29 mouse cellular contexts compared by ENCODE assay signal in the genomic region with DNA sequence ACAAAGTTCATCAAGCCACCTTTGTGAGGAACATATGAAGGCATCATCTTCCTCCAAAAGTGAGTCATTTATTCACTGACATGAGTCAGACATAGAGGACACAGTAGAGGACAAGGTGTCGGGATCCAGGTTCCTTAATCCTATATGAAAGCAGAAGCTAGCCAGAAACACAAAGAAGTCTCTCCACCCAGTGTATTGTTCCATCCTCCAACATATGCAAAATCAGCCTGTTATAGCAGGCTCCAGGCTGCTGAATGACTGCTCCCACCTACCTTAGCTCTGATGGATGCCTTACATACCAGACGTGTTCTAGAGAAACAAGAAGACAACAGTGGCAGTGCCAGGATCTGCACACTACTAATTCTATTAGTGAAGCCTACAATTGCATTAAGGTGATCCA.
DNase-seq lines count a peak whose midpoint lies in the region; ATAC-seq lines count a peak whose summit lies in the region.
"Had no signal": no experiment of that assay in that cellular context is flagged by ENCODE, and none has a peak within 500 bp of the region (broad histone marks: within the 10 kb centered on the region; RNA-seq: fewer than 3 reads in every experiment).

No protein-coding gene starts in this region.

- no peaks in the 10 kb centered on the region for H3K27me3 ChIP-seq in embryonic facial prominence, embryonic 14.5 days (replicated peaks; ENCODE audit: control insufficient read depth, insufficient read depth, low read length)
- H3K27me3 ChIP-seq in embryonic facial prominence, embryonic 10.5 days (replicated peaks; ENCODE audit: low read depth, poor library complexity, severe bottlenecking), result no peaks in the 10 kb centered on the region
- H3K27me3 ChIP-seq: CH12.LX; embryonic facial prominence, embryonic 15.5 days; heart, embryonic 13.5 days; hindbrain, embryonic 13.5 days; intestine, embryonic 15.5 days had no signal

- H3K4me1 ChIP-seq in embryonic facial prominence, embryonic 14.5 days (ENCODE audit: control insufficient read depth, insufficient read depth, low read length), result no peaks in the 10 kb centered on the region
- H3K4me1 ChIP-seq in embryonic facial prominence, embryonic 10.5 days, result peaks cover 9% of the 10 kb centered on the region; the same call in 1 of the 2 replicates
- H3K4me1 ChIP-seq: embryonic facial prominence, embryonic 15.5 days; intestine, embryonic 15.5 days had no signal

- 0 out of 2 replicates have a peak, but pooled peaks cover 4% of the 10 kb centered on the region for H3K36me3 ChIP-seq in embryonic facial prominence, embryonic 14.5 days (ENCODE audit: control insufficient read depth, insufficient read depth, low read length)
- 0 out of 2 replicates have a peak, but pooled peaks cover 3% of the 10 kb centered on the region for H3K36me3 ChIP-seq in embryonic facial prominence, embryonic 10.5 days (replicated peaks)
- H3K36me3 ChIP-seq: embryonic facial prominence, embryonic 15.5 days; hindbrain, embryonic 13.5 days; intestine, embryonic 15.5 days had no signal

- no peak overlapping the region for H3K4me3 ChIP-seq in embryonic facial prominence, embryonic 14.5 days (ENCODE audit: low read depth, low read length)
- H3K4me3 ChIP-seq in embryonic facial prominence, embryonic 10.5 days, result no peak overlapping the region
- H3K4me3 ChIP-seq: embryonic facial prominence, embryonic 15.5 days; gastrocnemius, adult 2 months; heart, embryonic 13.5 days; hindbrain, embryonic 10.5 days; hindbrain, embryonic 13.5 days; intestine, embryonic 15.5 days had no signal

- peak; percentile 75; the same call in 1 of the 2 replicates for ATAC-seq in embryonic facial prominence, embryonic 14.5 days (ENCODE audit: low read depth)
- ATAC-seq: forebrain, embryonic 14.5 days; forebrain, postnatal 0 days; hindbrain, embryonic 16.5 days; intestine, embryonic 15.5 days had no signal

- no peak overlapping the region for H3K27ac ChIP-seq in embryonic facial prominence, embryonic 14.5 days (replicated peaks; ENCODE audit: low read depth, low read length)
- no peak overlapping the region for H3K27ac ChIP-seq in embryonic facial prominence, embryonic 10.5 days (replicated peaks)
- H3K27ac ChIP-seq: embryonic facial prominence, embryonic 15.5 days; gastrocnemius, adult 2 months; heart, embryonic 13.5 days; hindbrain, embryonic 10.5 days; hindbrain, embryonic 13.5 days; intestine, embryonic 15.5 days had no signal

- 73% methylated on average over 2 of the region's 2 CpGs for WGBS in embryonic facial prominence, embryonic 14.5 days
- 72% methylated on average over 2 of the region's 2 CpGs for WGBS in embryonic facial prominence, embryonic 10.5 days

- H3K4me2 ChIP-seq in embryonic facial prominence, embryonic 14.5 days (ENCODE audit: low read depth, low read length), result no peak overlapping the region
- H3K4me2 ChIP-seq: embryonic facial prominence, embryonic 15.5 days; heart, embryonic 13.5 days; hindbrain, embryonic 13.5 days; intestine, embryonic 15.5 days had no signal

- H3K9ac ChIP-seq in embryonic facial prominence, embryonic 14.5 days (ENCODE audit: low read depth, low read length), result no peak overlapping the region
- H3K9ac ChIP-seq: embryonic facial prominence, embryonic 15.5 days; forebrain, postnatal 0 days; heart, embryonic 13.5 days; hindbrain, embryonic 13.5 days; intestine, embryonic 15.5 days had no signal

- DNase-seq in embryonic facial prominence, embryonic 14.5 days (ENCODE audit: low spot score), result no peak
- DNase-seq in embryonic facial prominence, embryonic 10.5 days (ENCODE audit: low spot score), result no peak
- peak; percentile 19 for DNase-seq in 416B (ENCODE audit: low read depth)
- DNase-seq in MN1 (ENCODE audit: low spot score), result peak; percentile 18
- no peak for DNase-seq in ovary, postnatal 14 days (ENCODE audit: low spot score)
- no peak for DNase-seq in adrenal gland, adult 2 months
- DNase-seq: adrenal gland, postnatal 14 days; B cell, adult 2 months; cerebellum, adult 11 months; cerebellum, adult 8-10 months; cerebellum, postnatal 10 days; cerebellum, postnatal 36 days; embryo, embryonic 11 days; forebrain, postnatal 0 days; gastrocnemius, adult 2 months; gastrocnemius, postnatal 14 days; heart, adult 11 months; heart, postnatal 10 days; heart, postnatal 36 days; kidney, adult 11 months; kidney, adult 8-10 months had no signal

- no peaks in the 10 kb centered on the region for H3K9me3 ChIP-seq in embryonic facial prominence, embryonic 14.5 days (ENCODE audit: control insufficient read depth, low read length)
- H3K9me3 ChIP-seq in embryonic facial prominence, embryonic 10.5 days, result no peaks in the 10 kb centered on the region
- H3K9me3 ChIP-seq: embryonic facial prominence, embryonic 15.5 days; heart, embryonic 13.5 days; hindbrain, embryonic 10.5 days; hindbrain, embryonic 13.5 days; intestine, embryonic 15.5 days had no signal

Comparison
In these comparisons a context has a peak if more than half of its experiments do, and no peak if none do; other contexts are left out.
1. DNase-seq: peak in 416B (single experiment) and MN1 (single experiment); none in embryonic facial prominence, embryonic 14.5 days (single experiment), embryonic facial prominence, embryonic 10.5 days (single experiment), ovary, postnatal 14 days (single experiment) and adrenal gland, adult 2 months (single experiment).